Mouse (Mus musculus) forebrain, embryonic 14.5 days (tissue): ENCODE data around the gene Foxc2. TPM values are rescaled to one million over a fixed set of nuclear protein-coding genes. Genes with fewer than 3 reads are reported as not detected.

Experiments
- ATAC-seq: fragments of 200-750 bp; cut with Nextera tagmentation; 2 replicates; pipeline ENCODE4 v1.8.0; 2017; ENCODE audit warnings: mild to moderate bottlenecking, moderate library complexity
- DNase-seq: peaks from one replicate; pipeline ENCODE4 v3.0.0-alpha.2; 2015; ENCODE audit warnings: low spot score
- H3K27ac ChIP-seq: fragments of 300-500 bp; sonication (generic); 2 replicates; pipeline ENCODE4 v1.5.1; 2014; ENCODE audit warnings: low read depth, mild to moderate bottlenecking, control low read depth, low read length, moderate library complexity
- H3K27me3 ChIP-seq: fragments of 300-500 bp; sonication (generic); replicated peaks from 2 replicates; pipeline ENCODE4 v1.6.1; 2014; ENCODE audit warnings: low read length, control low read depth, mixed read lengths; ENCODE audit not compliant: control insufficient read depth, insufficient read depth
- H3K36me3 ChIP-seq: fragments of 300-500 bp; sonication (generic); 2 replicates; pipeline ENCODE4 v1.6.1; 2014; ENCODE audit warnings: low read length, control low read depth; ENCODE audit not compliant: control insufficient read depth, insufficient read depth
- H3K4me1 ChIP-seq: fragments of 300-500 bp; sonication (generic); 2 replicates; pipeline ENCODE4 v1.6.1; 2014; ENCODE audit warnings: antibody characterized with exemption, low read length, control low read depth; ENCODE audit not compliant: control insufficient read depth, insufficient read depth
- H3K4me2 ChIP-seq: fragments of 300-500 bp; sonication (generic); 2 replicates; pipeline ENCODE4 v1.6.1; 2014; ENCODE audit warnings: mild to moderate bottlenecking, control low read depth, low read length
- H3K4me3 ChIP-seq: fragments of 300-500 bp; sonication (generic); 2 replicates; pipeline ENCODE4 v1.5.1; 2014; ENCODE audit warnings: low read depth, low read length, control low read depth
- H3K9ac ChIP-seq: fragments of 300-500 bp; sonication (generic); 2 replicates; pipeline ENCODE4 v1.6.1; 2014; ENCODE audit warnings: mild to moderate bottlenecking, low read length, control low read depth, moderate library complexity
- H3K9me3 ChIP-seq: fragments of 300-500 bp; sonication (generic); replicated peaks from 2 replicates; pipeline ENCODE4 v1.6.1; 2016; ENCODE audit warnings: low read length, control low read depth, mixed read lengths; ENCODE audit not compliant: control insufficient read depth
- WGBS: fragments of 180-500 bp; shearing (Covaris S2); extraction: QIAGEN DNeasy Blood & Tissue Kit; methylation state at CpG from one replicate; pipeline ENCODE4 v1.1.7; 2014; 5-methylcytosine and 5-hydroxymethylcytosine counted together
- polyA plus RNA-seq: library from polyadenylated mRNA; unstranded; fragments of >200 nt; fragmentation: Nextera tagmentation; extraction: Ambion mirVana; gene quantifications from 2 replicates; pipeline ENCODE4 v1.2.1, GENCODE M21; 2014

Foxc2 gene
- polyA plus RNA-seq, 1 experiment from 2014 or later, result 1.1 TPM

- DNase-seq (no peak), ATAC-seq (peak; percentile 19; the same call in 1 of the 2 replicates)
- no peak overlapping the region for H3K9ac ChIP-seq
- H3K4me2 ChIP-seq, result no peak overlapping the region
- WGBS, result 32% methylated on average over 6 of the region's 6 CpGs
- 0 out of 2 replicates have a peak, but pooled peaks cover under 1% of the 10 kb centered on the region for H3K36me3 ChIP-seq
- H3K9me3 ChIP-seq, result no peaks in the 10 kb centered on the region
- H3K27me3 ChIP-seq, result peaks cover 58% of the 10 kb centered on the region
- H3K27ac ChIP-seq, result no peak overlapping the region
- no peaks in the 10 kb centered on the region for H3K4me1 ChIP-seq
- H3K4me3 ChIP-seq, result no peak overlapping the region
These were observed 23.8 kb upstream of the Foxc2 start for GRCm38 (mm10) chr8:121092141-121092540.

DNA sequence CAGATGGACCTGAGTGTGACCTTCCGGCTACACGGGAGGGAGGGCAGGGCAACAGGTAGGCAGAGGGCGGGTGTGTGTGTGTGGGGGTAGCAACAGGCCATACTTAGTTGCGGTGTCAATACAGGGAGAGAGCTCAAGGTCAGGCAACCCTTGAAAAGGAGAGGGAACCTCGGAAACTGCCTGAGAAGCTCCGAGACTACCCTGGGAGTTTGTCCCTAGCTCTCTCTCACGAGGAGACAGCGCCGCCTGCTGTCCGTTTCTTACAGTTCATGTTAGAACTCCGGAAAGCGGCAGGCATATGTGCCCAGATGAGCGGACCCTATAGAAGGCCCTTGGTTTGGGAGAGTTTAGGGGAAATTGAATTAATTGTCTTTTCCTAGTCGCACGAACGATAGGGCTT, 23.3 kb upstream of the Foxc2 start:
- Histone ChIP-seq H3K4me2 (no peak overlapping the region), H3K27me3 (peaks cover 54% of the 10 kb centered on the region), H3K36me3 (peaks cover 5% of the 10 kb centered on the region), H3K9me3 (no peaks in the 10 kb centered on the region), H3K4me3 (no peak overlapping the region), H3K4me1 (no peaks in the 10 kb centered on the region), H3K9ac (no peak overlapping the region), H3K27ac (no peak overlapping the region)
- 6% methylated on average over 16 of the region's 16 CpGs for WGBS
- ATAC-seq, result peak; percentile 78
- DNase-seq, result peak; percentile 93

DNA sequence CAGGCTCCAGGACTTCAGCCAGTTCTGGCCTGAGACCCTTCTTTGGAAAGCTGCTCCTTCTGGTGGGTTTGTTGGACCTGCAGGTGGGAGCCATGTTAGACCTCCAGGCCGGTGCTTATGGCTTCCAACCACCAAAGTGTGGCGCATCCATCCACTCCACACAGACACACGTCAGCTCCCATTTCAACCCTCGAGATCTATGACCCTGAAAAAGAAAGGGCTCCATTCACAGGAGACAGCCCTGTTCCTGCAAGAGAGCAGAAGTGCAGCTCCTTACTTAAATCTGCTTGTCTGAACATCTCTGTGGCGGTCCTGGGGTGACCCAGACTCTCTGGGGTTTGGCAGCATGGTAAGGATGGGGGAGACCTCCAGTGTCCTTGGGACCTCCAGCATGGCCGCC, 22.5 kb upstream of the Foxc2 start:
- Histone ChIP-seq H3K27ac (no peak overlapping the region), H3K4me1 (no peaks in the 10 kb centered on the region), H3K9me3 (no peaks in the 10 kb centered on the region), H3K36me3 (peaks cover 13% of the 10 kb centered on the region), H3K27me3 (peaks cover 46% of the 10 kb centered on the region), H3K9ac (no peak overlapping the region), H3K4me2 (no peak overlapping the region), H3K4me3 (no peak overlapping the region)
- ATAC-seq (no peak), DNase-seq (no peak)
- WGBS, result 67% methylated on average over 6 of the region's 6 CpGs

- H3K9me3 ChIP-seq, result no peaks in the 10 kb centered on the region
- H3K9ac ChIP-seq, result no peak overlapping the region
- peaks cover 51% of the 10 kb centered on the region for H3K36me3 ChIP-seq
- no peaks in the 10 kb centered on the region for H3K27me3 ChIP-seq
- H3K4me3 ChIP-seq, result no peak overlapping the region
- H3K4me2 ChIP-seq, result no peak overlapping the region
- DNase-seq (peak; percentile 84), ATAC-seq (no peak)
- peaks cover 6% of the 10 kb centered on the region; the same call in 1 of the 2 replicates for H3K4me1 ChIP-seq
- WGBS, result 51% methylated on average over 17 of the region's 17 CpGs
- H3K27ac ChIP-seq, result no peak overlapping the region
These were observed 11.7 kb upstream of the Foxc2 start for GRCm38 (mm10) chr8:121104049-121104818.

GRCm38 (mm10) chr8:121107668-121108656, 8.0 kb upstream of the Foxc2 start, which contains the start of gene Mthfsd:
Mthfsd (minus strand) TSS chr8:121108392.
- WGBS, result 1% methylated on average over 74 of the region's 75 CpGs
- Histone ChIP-seq H3K36me3 (peaks cover 15% of the 10 kb centered on the region), H3K9me3 (no peaks in the 10 kb centered on the region), H3K9ac (peak within 1 kb of the TSS; percentile 85), H3K4me2 (peak within 1 kb of the TSS; percentile 82), H3K4me1 (peaks cover 6% of the 10 kb centered on the region; the same call in 1 of the 2 replicates), H3K4me3 (peak within 1 kb of the TSS; percentile 79), H3K27ac (peak within 1 kb of the TSS; percentile 28; the same call in 1 of the 2 replicates), H3K27me3 (no peaks in the 10 kb centered on the region; the same call in 1 of the 2 replicates)
- ATAC-seq (peak; percentile 96), DNase-seq (peak; percentile 99)

DNA sequence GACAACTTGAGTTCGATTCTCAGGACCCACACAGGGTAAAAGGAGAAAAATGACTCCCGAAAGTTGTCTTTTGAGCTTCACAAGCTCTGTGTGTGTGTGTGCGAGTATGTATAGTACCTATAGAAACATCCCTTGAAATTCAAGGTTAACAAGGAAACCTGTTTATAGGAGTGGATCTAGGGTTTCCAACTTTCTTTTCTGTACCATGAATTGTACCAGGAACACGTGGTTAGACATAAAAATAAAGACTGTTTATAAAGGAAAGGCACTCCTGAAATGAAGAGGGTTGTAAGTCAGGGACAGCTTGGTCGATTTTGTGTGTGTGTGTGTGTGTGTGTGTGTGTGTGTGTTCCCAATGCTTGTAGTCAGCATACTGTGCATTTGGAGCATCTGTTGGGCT, 7.3 kb upstream of the Foxc2 start:
- peak overlapping the region; percentile 85 for H3K9ac ChIP-seq
- H3K4me3 ChIP-seq, result peak overlapping the region; percentile 79
- peaks cover 10% of the 10 kb centered on the region; the same call in 1 of the 2 replicates for H3K36me3 ChIP-seq
- no peaks in the 10 kb centered on the region for H3K9me3 ChIP-seq
- H3K4me2 ChIP-seq, result peak overlapping the region; percentile 82
- H3K27ac ChIP-seq, result no peak overlapping the region
- 10% methylated on average over 5 of the region's 5 CpGs for WGBS
- DNase-seq (no peak), ATAC-seq (no peak)
- H3K27me3 ChIP-seq, result peaks cover 3% of the 10 kb centered on the region
- H3K4me1 ChIP-seq, result peaks cover 6% of the 10 kb centered on the region; the same call in 1 of the 2 replicates

DNA sequence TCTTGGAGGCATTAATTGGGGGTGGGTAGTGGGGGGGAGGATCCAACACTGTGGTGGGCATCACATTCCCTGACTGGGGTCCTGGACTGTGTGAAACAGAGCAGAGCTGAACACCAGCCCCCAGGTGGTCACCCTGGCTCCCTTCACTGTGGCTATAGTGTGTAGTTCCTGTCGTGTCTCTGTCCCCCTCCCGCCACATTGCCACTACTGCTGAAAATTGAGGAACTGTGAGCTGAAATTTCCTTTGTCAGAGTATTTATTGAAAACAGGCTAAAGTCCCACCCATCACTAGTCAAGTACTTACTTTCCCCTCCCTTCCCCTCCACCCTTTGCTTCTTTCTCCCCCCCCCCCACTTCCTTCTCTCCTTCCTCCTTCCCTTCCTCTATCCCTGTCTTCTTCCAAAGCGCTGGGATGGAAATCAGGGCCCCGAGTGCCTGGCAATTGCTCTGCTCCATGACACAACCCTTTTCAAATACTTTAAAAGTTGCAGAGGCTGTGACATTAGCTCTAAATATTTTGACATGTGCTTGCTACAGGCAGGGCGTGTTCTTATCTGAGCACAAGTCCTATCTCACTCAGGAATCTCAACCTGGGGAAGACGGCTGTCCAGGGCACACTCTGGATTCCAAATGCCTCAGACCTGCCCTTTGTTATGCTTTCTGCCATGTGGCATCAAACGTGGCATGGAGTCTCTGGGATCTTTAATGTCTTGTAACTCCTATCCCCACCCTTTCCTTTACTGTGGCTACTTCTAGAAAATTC, 4.6 kb upstream of the Foxc2 start:
- 47% methylated on average over 7 of the region's 7 CpGs for WGBS
- no peak for ATAC-seq

DNA sequence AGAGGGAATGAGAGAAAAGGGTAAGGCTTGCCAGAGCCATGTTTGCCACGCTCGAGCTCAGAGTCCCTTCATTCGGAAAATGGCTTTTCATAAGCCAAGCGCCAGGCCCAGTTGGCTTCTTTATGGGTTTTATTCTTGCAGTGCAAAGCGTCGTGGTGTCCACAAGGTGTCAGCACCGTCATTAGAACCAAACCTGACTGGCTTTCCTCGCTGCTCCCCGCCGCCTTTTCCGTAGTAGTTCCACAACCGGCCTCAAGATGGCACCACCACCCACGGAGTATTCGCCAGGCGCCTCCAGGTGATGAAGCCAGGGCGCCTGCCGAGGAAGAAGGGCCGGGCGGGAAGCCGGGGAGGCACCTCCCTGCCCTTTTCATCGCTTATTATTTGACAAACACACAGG, 2.7 kb upstream of the Foxc2 start:
- ATAC-seq (peak; percentile 56), DNase-seq (peak; percentile 95)
- H3K9me3 ChIP-seq, result no peaks in the 10 kb centered on the region
- no peaks in the 10 kb centered on the region; the same call in 1 of the 2 replicates for H3K4me1 ChIP-seq
- H3K4me3 ChIP-seq, result no peak overlapping the region
- H3K27ac ChIP-seq, result no peak overlapping the region
- peaks cover 49% of the 10 kb centered on the region for H3K27me3 ChIP-seq
- H3K9ac ChIP-seq, result no peak overlapping the region
- WGBS, result under 1% methylated on average over 21 of the region's 21 CpGs
- H3K36me3 ChIP-seq, result no peaks in the 10 kb centered on the region
- no peak overlapping the region for H3K4me2 ChIP-seq

More for the DNA sequence above, 4.6 kb upstream of the Foxc2 start:
- peaks cover 30% of the 10 kb centered on the region for H3K27me3 ChIP-seq
- H3K9me3 ChIP-seq, result no peaks in the 10 kb centered on the region
- no peak overlapping the region for H3K27ac ChIP-seq
- H3K4me1 ChIP-seq, result peaks cover 6% of the 10 kb centered on the region; the same call in 1 of the 2 replicates
- no peak for DNase-seq
- H3K4me2 ChIP-seq, result no peak overlapping the region
- no peak overlapping the region for H3K4me3 ChIP-seq
- H3K36me3 ChIP-seq, result no peaks in the 10 kb centered on the region
- no peak overlapping the region for H3K9ac ChIP-seq
